Mouse (Mus musculus): Measurements from ENCODE around the gene Gm47996. TPM values are rescaled to one million over a fixed set of nuclear protein-coding genes. Genes with fewer than 3 reads are reported as not detected.
"Not testable (repeated sequence)": the region's sequence is repeated elsewhere in the genome, so short reads cannot be mapped to it uniquely, and the experiment has no call there.

The Gm47996 gene
- total and polyA plus RNA-seq, 2 experiments = not detected

DNA sequence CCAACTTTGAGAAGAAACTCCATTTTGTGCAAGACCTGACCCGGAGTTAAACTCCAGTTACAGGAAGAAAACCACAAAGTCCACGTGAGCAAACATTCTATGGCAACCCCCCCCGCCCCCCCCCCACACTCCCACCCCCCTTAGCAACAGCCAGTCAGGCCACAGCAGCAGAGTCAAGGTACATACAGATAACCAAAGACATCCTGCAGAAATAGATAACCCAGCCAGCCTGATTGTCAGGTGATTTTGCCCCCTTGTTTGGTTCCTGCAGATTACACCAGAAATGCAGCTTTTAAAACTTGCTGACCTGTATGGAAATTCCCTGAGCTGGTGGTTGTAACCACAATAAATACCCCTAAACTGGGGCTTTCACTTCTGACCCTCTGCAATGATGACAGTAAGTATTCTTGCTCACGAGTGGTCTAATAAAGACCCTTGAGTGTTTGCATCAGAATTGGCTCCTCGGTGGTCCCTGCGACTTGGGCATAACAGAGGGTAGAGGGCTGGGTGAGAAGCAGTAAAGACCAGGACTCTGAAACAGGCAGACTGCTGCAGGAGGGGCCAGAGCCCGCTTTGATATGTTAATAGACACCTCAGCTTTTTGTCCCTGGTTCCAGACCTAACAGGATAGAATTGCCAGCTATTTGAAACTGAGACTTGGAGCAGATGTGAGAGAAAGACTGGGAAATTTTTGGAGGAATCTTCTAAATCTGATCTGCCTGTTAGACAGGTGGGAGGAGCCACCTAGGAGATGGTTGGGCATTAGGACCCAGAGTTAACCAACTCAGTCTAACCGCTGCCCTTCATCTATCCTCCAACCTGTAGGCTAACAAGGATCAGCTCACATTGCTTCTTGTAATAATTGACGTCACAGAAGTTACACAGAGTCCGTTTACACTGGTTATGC, 32.6 kb upstream of the Gm47996 start:
- Histone ChIP-seq H3K79me2 (ENCODE audit: control insufficient read depth, insufficient read depth, low read length) (no peaks in the 10 kb centered on the region), H3K36me3 (ENCODE audit: control insufficient read depth, insufficient read depth, low read length) (no peaks in the 10 kb centered on the region), H3K4me3 (ENCODE audit: insufficient read depth, low read depth, low read length) (no peak overlapping the region), H3K4me1 (ENCODE audit: control insufficient read depth, insufficient read depth, low read length) (peaks cover 10% of the 10 kb centered on the region), H3K27me3 (ENCODE audit: control insufficient read depth, insufficient read depth, low read length) (no peaks in the 10 kb centered on the region), H3K9ac (ENCODE audit: low read depth, low read length) (no peak overlapping the region), H3K27ac (replicated peaks; ENCODE audit: insufficient read depth, low read depth, low read length) (peak overlapping the region; percentile 72)
- DNase-seq (ENCODE audit: extremely low read depth, low read depth, low spot score) = peak; percentile 93
- WGBS = 21% methylated on average over 10 of the region's 10 CpGs
- TF ChIP-seq POLR2A (IDR thresholded peaks at IDR 0.05; ENCODE audit: extremely low read depth, insufficient read depth, low read length) (no peak), CTCF (IDR thresholded peaks at IDR 0.05; ENCODE audit: low read depth, low read length) (no peak)

DNA sequence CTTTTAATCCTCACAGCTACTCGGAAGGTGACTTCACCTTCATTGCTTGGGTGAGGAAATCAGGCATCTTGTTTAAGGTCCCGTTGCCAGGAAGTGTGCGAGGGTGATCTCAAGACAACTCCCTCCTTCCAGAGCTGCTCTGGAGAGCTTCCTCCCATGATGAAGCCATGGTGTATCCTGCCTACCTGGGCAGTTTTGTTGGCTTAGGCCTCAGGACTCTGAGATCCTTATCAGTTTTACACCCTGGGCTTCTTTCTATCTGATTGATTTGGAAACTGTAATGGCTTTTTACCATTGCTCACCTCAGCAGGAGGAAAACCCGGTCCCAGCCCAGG, 32.0 kb upstream of the Gm47996 start:
- Histone ChIP-seq H3K36me3 (ENCODE audit: control insufficient read depth, insufficient read depth, low read length) (no peaks in the 10 kb centered on the region), H3K27me3 (ENCODE audit: control insufficient read depth, insufficient read depth, low read length) (no peaks in the 10 kb centered on the region), H3K4me1 (ENCODE audit: control insufficient read depth, insufficient read depth, low read length) (peaks cover 10% of the 10 kb centered on the region), H3K27ac (replicated peaks; ENCODE audit: insufficient read depth, low read depth, low read length) (peak overlapping the region; percentile 72), H3K9ac (ENCODE audit: low read depth, low read length) (peak overlapping the region; percentile 52), H3K4me3 (ENCODE audit: insufficient read depth, low read depth, low read length) (peak overlapping the region; percentile 3; the same call in 1 of the 2 replicates), H3K79me2 (ENCODE audit: control insufficient read depth, insufficient read depth, low read length) (no peaks in the 10 kb centered on the region)
- 10% methylated on average over 4 of the region's 4 CpGs for WGBS
- no peak for TF ChIP-seq POLR2A (IDR thresholded peaks at IDR 0.05; ENCODE audit: extremely low read depth, insufficient read depth, low read length)
- no peak for TF ChIP-seq CTCF (IDR thresholded peaks at IDR 0.05; ENCODE audit: low read depth, low read length)
- DNase-seq (ENCODE audit: extremely low read depth, low read depth, low spot score) = no peak

DNA sequence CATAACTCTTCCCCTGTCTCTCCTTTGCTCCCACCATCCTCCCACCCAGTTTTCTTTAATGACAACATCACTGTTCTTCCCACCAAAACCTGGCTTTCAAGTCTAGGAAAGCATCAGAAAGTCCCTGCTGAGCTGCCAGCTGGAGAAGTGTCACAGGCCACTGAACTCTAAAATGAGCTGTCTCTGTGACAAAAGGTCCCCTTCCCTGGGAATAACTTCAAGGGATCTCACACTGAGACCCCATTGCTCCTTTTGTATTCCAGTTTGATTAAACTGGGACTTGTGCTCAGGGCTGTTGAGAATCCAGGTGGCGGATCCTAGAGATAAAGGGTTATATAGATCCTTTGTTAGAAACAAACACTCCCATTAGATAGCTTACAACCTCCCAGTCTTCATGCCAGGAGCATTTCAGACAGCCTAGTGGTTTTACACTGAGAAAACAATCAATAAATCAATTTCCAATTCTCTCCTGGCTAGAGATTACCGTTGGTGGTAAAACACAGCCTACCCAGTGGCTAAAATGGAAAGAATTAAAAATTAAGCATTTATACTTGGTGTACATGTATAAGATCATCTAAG, 31.3 kb upstream of the Gm47996 start:
- peak; percentile 67 for DNase-seq (ENCODE audit: extremely low read depth, low read depth, low spot score)
- WGBS = 37% methylated on average over 2 of the region's 2 CpGs
- Histone ChIP-seq H3K9ac (ENCODE audit: low read depth, low read length) (peak overlapping the region; percentile 26; the same call in 1 of the 2 replicates), H3K27ac (replicated peaks; ENCODE audit: insufficient read depth, low read depth, low read length) (peak overlapping the region; percentile 57), H3K27me3 (ENCODE audit: control insufficient read depth, insufficient read depth, low read length) (no peaks in the 10 kb centered on the region), H3K4me1 (ENCODE audit: control insufficient read depth, insufficient read depth, low read length) (peaks cover 10% of the 10 kb centered on the region), H3K36me3 (ENCODE audit: control insufficient read depth, insufficient read depth, low read length) (no peaks in the 10 kb centered on the region), H3K79me2 (ENCODE audit: control insufficient read depth, insufficient read depth, low read length) (no peaks in the 10 kb centered on the region), H3K4me3 (ENCODE audit: insufficient read depth, low read depth, low read length) (no peak overlapping the region)
- TF ChIP-seq CTCF (IDR thresholded peaks at IDR 0.05; ENCODE audit: low read depth, low read length) (no peak), POLR2A (IDR thresholded peaks at IDR 0.05; ENCODE audit: extremely low read depth, insufficient read depth, low read length) (no peak)

DNA sequence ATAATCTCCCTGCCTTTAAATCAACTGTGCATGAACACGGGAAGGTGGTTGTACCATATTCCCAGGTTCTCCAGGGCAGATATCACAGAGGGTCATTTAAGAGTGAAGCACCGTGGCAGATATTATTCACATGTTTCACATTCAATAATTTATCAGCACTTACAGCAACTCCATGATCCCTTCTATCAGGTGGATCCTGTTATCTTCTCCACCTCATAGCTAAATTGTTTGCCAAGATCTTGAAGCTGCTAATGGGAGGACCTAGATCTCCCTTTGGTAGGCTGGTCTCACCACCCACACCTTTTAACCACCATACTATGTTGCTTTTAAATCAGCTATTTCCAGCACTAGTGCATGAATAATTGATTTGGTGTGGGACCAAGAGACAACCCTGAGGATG, 29.8 kb upstream of the Gm47996 start:
- WGBS = 92% methylated on average over 2 of the region's 2 CpGs
- Histone ChIP-seq H3K36me3 (ENCODE audit: control insufficient read depth, insufficient read depth, low read length) (no peaks in the 10 kb centered on the region), H3K27ac (replicated peaks; ENCODE audit: insufficient read depth, low read depth, low read length) (no peak overlapping the region), H3K9ac (ENCODE audit: low read depth, low read length) (no peak overlapping the region), H3K4me1 (ENCODE audit: control insufficient read depth, insufficient read depth, low read length) (peaks cover 10% of the 10 kb centered on the region), H3K4me3 (ENCODE audit: insufficient read depth, low read depth, low read length) (no peak overlapping the region), H3K27me3 (ENCODE audit: control insufficient read depth, insufficient read depth, low read length) (no peaks in the 10 kb centered on the region), H3K79me2 (ENCODE audit: control insufficient read depth, insufficient read depth, low read length) (no peaks in the 10 kb centered on the region)
- TF ChIP-seq CTCF (IDR thresholded peaks at IDR 0.05; ENCODE audit: low read depth, low read length) (no peak), POLR2A (IDR thresholded peaks at IDR 0.05; ENCODE audit: extremely low read depth, insufficient read depth, low read length) (no peak)
- DNase-seq (ENCODE audit: extremely low read depth, low read depth, low spot score) = no peak

DNA sequence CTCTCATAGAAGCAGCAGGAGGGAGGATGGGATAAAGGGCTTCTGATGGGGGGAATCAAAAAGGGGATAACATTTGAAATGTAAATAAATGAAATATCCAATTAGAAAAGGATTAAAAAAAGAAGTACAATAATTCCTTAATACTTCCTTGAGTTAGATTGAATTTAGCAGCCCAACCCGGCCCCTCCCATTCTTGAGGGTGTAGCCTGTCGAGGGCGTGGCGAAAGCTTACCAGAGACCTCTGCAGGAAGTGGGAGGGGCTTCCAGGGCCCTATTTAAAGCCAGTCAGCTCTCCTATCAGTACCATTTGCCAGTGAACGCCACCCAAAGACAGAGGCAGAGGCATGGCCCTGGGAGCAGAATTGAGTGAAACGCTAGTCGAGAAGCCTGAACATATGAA, 27.7 kb upstream of the Gm47996 start, which contains the start of gene Gm47985:
Gene Gm47985 (plus strand): TSS at position 272 of the 400 bp plus-strand sequence.
- not testable (repeated sequence) for H3K4me1 ChIP-seq (ENCODE audit: control insufficient read depth, insufficient read depth, low read length); H3K27ac ChIP-seq (replicated peaks; ENCODE audit: insufficient read depth, low read depth, low read length)
- 88% methylated on average over 1 of the region's 7 CpGs for WGBS

DNA sequence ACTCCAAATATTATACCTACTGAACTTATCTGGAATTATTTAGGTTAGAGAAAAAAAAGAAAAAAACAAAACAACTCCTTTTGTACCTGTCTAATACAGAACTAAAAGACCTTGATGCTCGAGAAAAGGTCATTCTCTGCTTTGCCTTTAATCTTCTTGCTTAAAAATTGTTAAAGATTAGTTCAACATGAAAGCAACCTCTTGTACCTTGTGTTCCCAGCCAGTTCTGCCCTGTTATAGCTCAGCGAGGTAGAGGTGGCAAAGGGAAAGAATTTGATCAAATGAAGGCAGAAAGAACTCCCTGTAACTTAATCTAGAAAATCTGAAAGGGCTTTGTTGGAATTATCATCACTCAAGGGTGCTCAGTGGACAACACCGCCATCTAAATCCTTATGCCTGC, 23.7 kb upstream of the Gm47996 start:
- 74% methylated on average over 3 of the region's 3 CpGs for WGBS
- H3K27me3 ChIP-seq (ENCODE audit: control insufficient read depth, insufficient read depth, low read length); H3K36me3 ChIP-seq (ENCODE audit: control insufficient read depth, insufficient read depth, low read length); H3K79me2 ChIP-seq (ENCODE audit: control insufficient read depth, insufficient read depth, low read length); H3K4me1 ChIP-seq (ENCODE audit: control insufficient read depth, insufficient read depth, low read length); DNase-seq (ENCODE audit: extremely low read depth, low read depth, low spot score); H3K9ac ChIP-seq (ENCODE audit: low read depth, low read length); H3K27ac ChIP-seq (replicated peaks; ENCODE audit: insufficient read depth, low read depth, low read length); H3K4me3 ChIP-seq (ENCODE audit: insufficient read depth, low read depth, low read length): not testable (repeated sequence)

More for the DNA sequence above, 27.7 kb upstream of the Gm47996 start, which contains the start of gene Gm47985:
- not testable (repeated sequence) for H3K79me2 ChIP-seq (ENCODE audit: control insufficient read depth, insufficient read depth, low read length); H3K36me3 ChIP-seq (ENCODE audit: control insufficient read depth, insufficient read depth, low read length); DNase-seq (ENCODE audit: extremely low read depth, low read depth, low spot score); H3K9ac ChIP-seq (ENCODE audit: low read depth, low read length); H3K27me3 ChIP-seq (ENCODE audit: control insufficient read depth, insufficient read depth, low read length); H3K4me3 ChIP-seq (ENCODE audit: insufficient read depth, low read depth, low read length)

DNA sequence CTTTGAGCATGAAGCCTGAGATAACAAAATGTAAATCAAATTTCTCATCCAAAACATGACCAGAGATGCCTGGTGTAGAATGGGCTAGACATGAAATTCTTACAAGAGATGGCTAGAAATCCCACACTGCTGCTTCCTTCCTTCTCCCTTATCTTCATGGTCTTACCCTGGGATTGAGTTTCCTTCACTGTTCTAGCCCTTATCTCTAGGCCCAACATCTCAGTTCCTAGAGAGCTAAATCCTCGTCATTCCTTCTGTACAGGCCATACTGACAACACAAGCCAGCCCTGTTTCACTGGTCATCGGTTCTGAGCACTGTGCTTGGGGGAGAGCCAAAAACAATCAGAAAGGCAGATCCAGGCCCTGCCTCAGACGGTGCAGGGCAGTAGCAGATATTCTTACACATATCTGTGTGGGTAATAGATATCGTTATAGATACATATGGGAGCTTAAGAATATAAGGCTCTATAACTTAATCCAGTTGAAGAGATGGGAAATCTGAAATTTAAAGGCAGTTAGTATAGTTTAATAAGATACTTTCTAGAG, 23.0 kb upstream of the Gm47996 start:
- 86% methylated on average over 4 of the region's 4 CpGs for WGBS
- H3K36me3 ChIP-seq (ENCODE audit: control insufficient read depth, insufficient read depth, low read length); H3K27me3 ChIP-seq (ENCODE audit: control insufficient read depth, insufficient read depth, low read length); H3K27ac ChIP-seq (replicated peaks; ENCODE audit: insufficient read depth, low read depth, low read length); H3K9ac ChIP-seq (ENCODE audit: low read depth, low read length); H3K4me1 ChIP-seq (ENCODE audit: control insufficient read depth, insufficient read depth, low read length); DNase-seq (ENCODE audit: extremely low read depth, low read depth, low spot score); H3K79me2 ChIP-seq (ENCODE audit: control insufficient read depth, insufficient read depth, low read length); H3K4me3 ChIP-seq (ENCODE audit: insufficient read depth, low read depth, low read length): not testable (repeated sequence)

All from liver, adult 2 months (tissue).